Mouse (Mus musculus) adrenal gland, adult 8-10 months (tissue): ENCODE results near the gene Arl5a. TPM values are rescaled to one million over a fixed set of nuclear protein-coding genes. Genes with fewer than 3 reads are reported as not detected.

ENCODE experiments used
- DNase-seq: peaks from one replicate; pipeline ENCODE4 v3.0.0; 2022
- total RNA-seq, 4 experiments: library from RNA; stranded (reverse); gene quantifications; 2 replicates each; pipeline ENCODE4 v1.2.4; 2022

Arl5a gene
- total RNA-seq, 4 experiments from 2014 or later = 39.8 to 62.9 (median 49.8) TPM

- no peak for DNase-seq
Observed at GRCm38 (mm10) chr2:52359722-52360121, 65.0 kb downstream of the Arl5a start.

GRCm38 (mm10) chr2:52358156-52358555, 66.5 kb downstream of the Arl5a start:
- DNase-seq = no peak

GRCm38 (mm10) chr2:52351029-52351428, 73.7 kb downstream of the Arl5a start:
- DNase-seq = no peak

Other genes starting within 250 kb of the Arl5a start
- gene Neb, start 46.4 kb downstream of the Arl5a start, total RNA-seq = 10 to 100 TPM in 1 of 4 experiments, 1 to 10 TPM in 1, under 1 TPM in 2; 0.32 to 10.3 (median 2.4) TPM